Mouse (Mus musculus) kidney, embryonic 15.5 days (tissue): ENCODE data around the gene Cdkal1. TPM values are rescaled to one million over a fixed set of nuclear protein-coding genes. Genes with fewer than 3 reads are reported as not detected.

Source experiments
- ATAC-seq: fragments of 200-750 bp; cut with Nextera tagmentation; replicated peaks from 2 replicates; pipeline ENCODE4 v1.8.0; 2017; ENCODE audit warnings: moderate TSS enrichment; ENCODE audit not compliant: low FRiP score
- H3K27ac ChIP-seq: fragments of 300-500 bp; sonication (generic); 2 replicates; pipeline ENCODE4 v1.5.1; 2015; ENCODE audit warnings: mild to moderate bottlenecking, inconsistent platforms
- H3K27me3 ChIP-seq: fragments of 300-500 bp; sonication (generic); 2 replicates; pipeline ENCODE4 v1.6.1; 2015; ENCODE audit warnings: inconsistent platforms
- H3K36me3 ChIP-seq: fragments of 300-500 bp; sonication (generic); 2 replicates; pipeline ENCODE4 v1.6.1; 2015; ENCODE audit warnings: inconsistent platforms
- H3K4me1 ChIP-seq: fragments of 300-500 bp; sonication (generic); 2 replicates; pipeline ENCODE4 v1.6.1; 2015; ENCODE audit warnings: inconsistent platforms
- H3K4me2 ChIP-seq: fragments of 300-500 bp; sonication (generic); 2 replicates; pipeline ENCODE4 v1.6.1; 2015; ENCODE audit warnings: moderate library complexity, mild to moderate bottlenecking, inconsistent platforms
- H3K4me3 ChIP-seq: fragments of 300-500 bp; sonication (generic); replicated peaks from 2 replicates; pipeline ENCODE4 v1.5.1; 2015; ENCODE audit warnings: mild to moderate bottlenecking, inconsistent platforms
- H3K9ac ChIP-seq: fragments of 300-500 bp; sonication (generic); 2 replicates; pipeline ENCODE4 v1.6.1; 2015; ENCODE audit warnings: mild to moderate bottlenecking, inconsistent platforms
- H3K9me3 ChIP-seq: fragments of 300-500 bp; sonication (generic); replicated peaks from 2 replicates; pipeline ENCODE4 v1.6.1; 2016; ENCODE audit warnings: inconsistent platforms
- WGBS: fragments of 180-500 bp; shearing (Covaris S2); methylation state at CpG from one replicate; pipeline ENCODE4 v1.1.7; 2015; ENCODE audit warnings: mixed read lengths; 5-methylcytosine and 5-hydroxymethylcytosine counted together
- polyA plus RNA-seq: library from polyadenylated mRNA; unstranded; fragments of >200 nt; fragmentation: Nextera tagmentation; extraction: Ambion mirVana; gene quantifications from 2 replicates; pipeline ENCODE4 v1.2.1, GENCODE M21; 2015

Cdkal1 gene
- polyA plus RNA-seq, 1 experiment from 2014 or later, result 33.5 TPM

GRCm38 (mm10) chr13:29502481-29503146 is 352.9 kb downstream of the Cdkal1 start:
- Histone ChIP-seq H3K4me1 (peaks cover 9% of the 10 kb centered on the region), H3K9ac (no peak overlapping the region), H3K4me3 (no peak overlapping the region), H3K9me3 (no peaks in the 10 kb centered on the region), H3K27ac (no peak overlapping the region), H3K4me2 (no peak overlapping the region), H3K27me3 (no peaks in the 10 kb centered on the region), H3K36me3 (no peaks in the 10 kb centered on the region)
- no peak for ATAC-seq
- 43% methylated on average over 5 of the region's 5 CpGs for WGBS

GRCm38 (mm10) chr13:29501173-29501572 is 354.3 kb downstream of the Cdkal1 start:
- no peak overlapping the region for H3K27ac ChIP-seq
- WGBS, result 75% methylated on average over 2 of the region's 2 CpGs
- H3K36me3 ChIP-seq, result no peaks in the 10 kb centered on the region
- H3K9ac ChIP-seq, result no peak overlapping the region
- no peaks in the 10 kb centered on the region for H3K27me3 ChIP-seq
- H3K4me2 ChIP-seq, result no peak overlapping the region
- H3K4me3 ChIP-seq, result no peak overlapping the region
- no peaks in the 10 kb centered on the region for H3K9me3 ChIP-seq
- ATAC-seq, result no peak
- peaks cover 9% of the 10 kb centered on the region for H3K4me1 ChIP-seq

- Histone ChIP-seq H3K36me3 (no peaks in the 10 kb centered on the region), H3K9me3 (no peaks in the 10 kb centered on the region), H3K27me3 (no peaks in the 10 kb centered on the region), H3K9ac (no peak overlapping the region), H3K27ac (no peak overlapping the region), H3K4me2 (no peak overlapping the region), H3K4me3 (no peak overlapping the region), H3K4me1 (peaks cover 4% of the 10 kb centered on the region; the same call in 1 of the 2 replicates)
- no peak for ATAC-seq
- WGBS, result 65% methylated on average over 2 of the region's 2 CpGs
Observed at GRCm38 (mm10) chr13:29499750-29500149, 355.7 kb downstream of the Cdkal1 start.

- H3K4me1 ChIP-seq, result no peaks in the 10 kb centered on the region
- H3K4me3 ChIP-seq, result no peak overlapping the region
- H3K9ac ChIP-seq, result no peak overlapping the region
- ATAC-seq, result no peak
- H3K27ac ChIP-seq, result no peak overlapping the region
- H3K27me3 ChIP-seq, result no peaks in the 10 kb centered on the region
- H3K9me3 ChIP-seq, result no peaks in the 10 kb centered on the region
- 76% methylated on average over 7 of the region's 7 CpGs for WGBS
- H3K4me2 ChIP-seq, result no peak overlapping the region
- H3K36me3 ChIP-seq, result no peaks in the 10 kb centered on the region
Observed at GRCm38 (mm10) chr13:29497286-29497685, 358.2 kb downstream of the Cdkal1 start.

- Histone ChIP-seq H3K9me3 (no peaks in the 10 kb centered on the region), H3K27me3 (no peaks in the 10 kb centered on the region)
- WGBS, result 89% methylated on average over 8 of the region's 8 CpGs
Observed at GRCm38 (mm10) chr13:29490341-29490740, 365.1 kb downstream of the Cdkal1 start.

GRCm38 (mm10) chr13:29489476-29489875 is 366.0 kb downstream of the Cdkal1 start:
- Histone ChIP-seq H3K27ac (no peak overlapping the region), H3K4me3 (no peak overlapping the region), H3K9ac (no peak overlapping the region), H3K4me1 (peaks cover 4% of the 10 kb centered on the region; the same call in 1 of the 2 replicates), H3K9me3 (no peaks in the 10 kb centered on the region), H3K27me3 (no peaks in the 10 kb centered on the region), H3K4me2 (no peak overlapping the region), H3K36me3 (no peaks in the 10 kb centered on the region)
- 86% methylated on average over 5 of the region's 5 CpGs for WGBS
- no peak for ATAC-seq

More at GRCm38 (mm10) chr13:29490341-29490740, 365.1 kb downstream of the Cdkal1 start:
- no peak overlapping the region for H3K27ac ChIP-seq
- ATAC-seq, result no peak
- H3K4me1 ChIP-seq, result peaks cover 4% of the 10 kb centered on the region; the same call in 1 of the 2 replicates
- no peak overlapping the region for H3K4me3 ChIP-seq
- H3K36me3 ChIP-seq, result no peaks in the 10 kb centered on the region
- H3K4me2 ChIP-seq, result no peak overlapping the region
- no peak overlapping the region for H3K9ac ChIP-seq

GRCm38 (mm10) chr13:29486709-29487108 is 368.8 kb downstream of the Cdkal1 start:
- 0 out of 2 replicates have a peak, but pooled peaks have one; percentile 49 for ATAC-seq
- whole genome bisulfite sequencing, result 55% methylated on average over 3 of the region's 3 CpGs

GRCm38 (mm10) chr13:29483950-29484349 is 371.5 kb downstream of the Cdkal1 start:
- no peaks in the 10 kb centered on the region for H3K36me3 ChIP-seq
- ATAC-seq, result no peak
- H3K4me2 ChIP-seq, result no peak overlapping the region
- WGBS, result 87% methylated on average over 3 of the region's 3 CpGs
- H3K27ac ChIP-seq, result no peak overlapping the region
- no peaks in the 10 kb centered on the region for H3K27me3 ChIP-seq
- no peak overlapping the region for H3K9ac ChIP-seq
- peaks cover 4% of the 10 kb centered on the region; the same call in 1 of the 2 replicates for H3K4me1 ChIP-seq
- H3K4me3 ChIP-seq, result no peak overlapping the region
- no peaks in the 10 kb centered on the region for H3K9me3 ChIP-seq

More at GRCm38 (mm10) chr13:29486709-29487108, 368.8 kb downstream of the Cdkal1 start:
- no peaks in the 10 kb centered on the region for H3K36me3 ChIP-seq
- H3K4me2 ChIP-seq, result no peak overlapping the region
- no peak overlapping the region for H3K9ac ChIP-seq
- no peaks in the 10 kb centered on the region for H3K9me3 ChIP-seq
- no peak overlapping the region for H3K27ac ChIP-seq
- no peak overlapping the region for H3K4me3 ChIP-seq
- no peaks in the 10 kb centered on the region for H3K27me3 ChIP-seq
- peaks cover 4% of the 10 kb centered on the region; the same call in 1 of the 2 replicates for H3K4me1 ChIP-seq

- Histone ChIP-seq H3K4me2 (no peak overlapping the region), H3K27ac (no peak overlapping the region), H3K4me1 (peaks cover 4% of the 10 kb centered on the region; the same call in 1 of the 2 replicates), H3K4me3 (no peak overlapping the region), H3K27me3 (no peaks in the 10 kb centered on the region), H3K9me3 (no peaks in the 10 kb centered on the region), H3K36me3 (no peaks in the 10 kb centered on the region), H3K9ac (no peak overlapping the region)
- no peak for ATAC-seq
- WGBS, result 82% methylated on average over 9 of the region's 9 CpGs
Observed at GRCm38 (mm10) chr13:29482147-29482863, 373.2 kb downstream of the Cdkal1 start.

GRCm38 (mm10) chr13:29476421-29476820 is 379.1 kb downstream of the Cdkal1 start:
- H3K9ac ChIP-seq, result no peak overlapping the region
- 55% methylated on average over 4 of the region's 4 CpGs for WGBS
- no peaks in the 10 kb centered on the region for H3K4me1 ChIP-seq
- H3K4me2 ChIP-seq, result no peak overlapping the region
- no peaks in the 10 kb centered on the region for H3K27me3 ChIP-seq
- H3K27ac ChIP-seq, result no peak overlapping the region
- no peaks in the 10 kb centered on the region for H3K9me3 ChIP-seq
- no peak for ATAC-seq
- H3K4me3 ChIP-seq, result no peak overlapping the region
- peaks cover 5% of the 10 kb centered on the region; the same call in 1 of the 2 replicates for H3K36me3 ChIP-seq

- H3K9ac ChIP-seq, result no peak overlapping the region
- H3K4me3 ChIP-seq, result no peak overlapping the region
- WGBS, result 91% methylated on average over 9 of the region's 9 CpGs
- H3K4me1 ChIP-seq, result no peaks in the 10 kb centered on the region
- H3K36me3 ChIP-seq, result peaks cover 5% of the 10 kb centered on the region; the same call in 1 of the 2 replicates
- no peak for ATAC-seq
- no peak overlapping the region for H3K27ac ChIP-seq
- H3K4me2 ChIP-seq, result no peak overlapping the region
- no peaks in the 10 kb centered on the region for H3K9me3 ChIP-seq
- H3K27me3 ChIP-seq, result no peaks in the 10 kb centered on the region
Observed at GRCm38 (mm10) chr13:29474301-29474700, 381.2 kb downstream of the Cdkal1 start.

GRCm38 (mm10) chr13:29473779-29474178 is 381.7 kb downstream of the Cdkal1 start:
- H3K36me3 ChIP-seq, result peaks cover 5% of the 10 kb centered on the region; the same call in 1 of the 2 replicates
- WGBS, result 100% methylated on average over 1 of the region's 1 CpGs

More at GRCm38 (mm10) chr13:29473779-29474178, 381.7 kb downstream of the Cdkal1 start:
- H3K4me1 ChIP-seq, result no peaks in the 10 kb centered on the region
- H3K9ac ChIP-seq, result no peak overlapping the region
- no peaks in the 10 kb centered on the region for H3K27me3 ChIP-seq
- no peak overlapping the region for H3K4me2 ChIP-seq
- no peak overlapping the region for H3K27ac ChIP-seq
- ATAC-seq, result no peak
- no peak overlapping the region for H3K4me3 ChIP-seq
- H3K9me3 ChIP-seq, result no peaks in the 10 kb centered on the region
